Mouse (Mus musculus): ENCODE data around the gene Hdac7.

DNA sequence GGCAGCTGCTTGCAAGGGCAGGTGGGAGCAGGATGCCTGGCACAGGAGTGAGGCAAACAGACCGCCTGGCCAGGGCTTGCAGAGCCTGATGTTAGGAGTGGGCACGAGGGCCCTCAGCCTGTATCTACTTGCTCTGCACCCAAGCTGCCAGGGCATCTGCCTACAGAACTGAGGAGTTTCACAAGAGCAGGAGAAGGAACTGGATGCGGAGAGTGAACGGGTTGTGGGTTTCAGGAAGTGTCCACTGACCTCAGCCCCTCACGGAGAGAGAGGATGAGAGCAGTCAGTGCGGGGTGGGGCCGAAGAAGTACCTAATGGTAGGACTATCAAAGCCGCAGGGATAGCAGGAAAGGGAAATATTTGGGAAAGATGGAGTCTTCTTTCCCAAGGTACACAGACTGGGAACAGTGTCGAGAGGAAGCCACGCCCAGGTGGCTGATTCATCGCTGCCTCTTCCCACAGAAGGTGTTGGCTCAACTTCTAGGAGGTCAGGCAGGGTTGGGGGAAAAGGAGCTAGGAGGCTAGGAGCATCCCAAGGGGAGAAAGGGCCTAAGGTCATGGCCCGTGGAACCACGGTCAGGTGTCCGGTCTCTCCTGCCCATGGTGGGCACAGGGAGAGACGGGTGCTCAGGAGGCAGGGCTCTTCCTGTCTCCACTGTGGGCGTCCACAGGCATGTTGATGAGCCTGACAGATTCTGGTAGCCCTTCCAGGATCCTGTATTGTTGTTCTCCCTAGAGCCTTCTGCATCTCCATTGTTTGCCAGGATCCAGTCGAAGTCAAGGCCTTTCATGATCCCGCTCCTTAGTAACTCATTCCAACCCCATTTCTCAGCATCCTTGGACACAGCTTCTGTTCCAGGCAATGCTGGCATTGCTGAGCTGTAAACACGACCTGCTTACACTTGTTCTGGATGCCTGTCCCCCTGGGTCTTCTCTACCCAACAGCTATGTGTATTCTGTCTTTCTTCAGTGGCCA lies 27.0 kb upstream of the Hdac7 start:
- TF ChIP-seq MAX (IDR thresholded peaks at IDR 0.05; ENCODE audit: low read length), result no peak
- TF ChIP-seq MXI1 (IDR thresholded peaks at IDR 0.05; ENCODE audit: low read depth, low read length), result no peak
- TF ChIP-seq CTCF (conservative IDR thresholded peaks at IDR 0.05 in 1 of 2, IDR thresholded peaks at IDR 0.05 in 1 of 2; ENCODE audit: low read depth in 2 of 2, low read length in 2 of 2), result no peak
- no peak for TF ChIP-seq MAFK (IDR thresholded peaks at IDR 0.05; ENCODE audit: insufficient replicate concordance, low read length)
- TF ChIP-seq USF1 (IDR thresholded peaks at IDR 0.05; ENCODE audit: low read depth, low read length), result no peak
- no peak for TF ChIP-seq E2F4 (IDR thresholded peaks at IDR 0.05; ENCODE audit: insufficient replicate concordance, low read depth, low read length)
- TF ChIP-seq MEF2A (IDR thresholded peaks at IDR 0.05; ENCODE audit: borderline replicate concordance, low read depth, low read length), result no peak
- no peak for TF ChIP-seq POLR2A (IDR thresholded peaks at IDR 0.05; ENCODE audit: low read depth, low read length)
- no peak for TF ChIP-seq JUN (IDR thresholded peaks at IDR 0.05; ENCODE audit: insufficient read depth, low read depth, low read length)
- no peak for TF ChIP-seq PAX5 (IDR thresholded peaks at IDR 0.05; ENCODE audit: low read length)
- TF ChIP-seq ZMIZ1 (IDR thresholded peaks at IDR 0.05; ENCODE audit: low read depth, low read length), result no peak
- TF ChIP-seq EP300 (IDR thresholded peaks at IDR 0.05; ENCODE audit: low read length), result no peak
- no peak for TF ChIP-seq TCF12 (IDR thresholded peaks at IDR 0.05; ENCODE audit: low read depth, low read length)
- no peak for TF ChIP-seq SIN3A (IDR thresholded peaks at IDR 0.05; ENCODE audit: low read length)

Data from CH12.LX (cell line).